Mouse (Mus musculus): ENCODE measurements at regions not wholly inside any gene's neighbourhood (a gene's known extent, or its start where the extent isn't known, plus 50 kb on each side); places are given as distances from the start of the nearest gene placed in this dataset.

- H3K27ac ChIP-seq (ENCODE audit: low read length), result no peak overlapping the region
- H3K36me3 ChIP-seq (ENCODE audit: insufficient read depth, low read length), result no peaks in the 10 kb centered on the region
- no peak for ATAC-seq (ENCODE audit: low FRiP score, low TSS enrichment)
- WGBS, result 90% methylated on average over 11 of the region's 11 CpGs
- no peak overlapping the region for H3K4me3 ChIP-seq (ENCODE audit: low read length)
- H3K4me1 ChIP-seq (ENCODE audit: insufficient read depth, low read length), result no peaks in the 10 kb centered on the region
- no peak overlapping the region for H3K9ac ChIP-seq (replicated peaks; ENCODE audit: low read length)
- H3K9me3 ChIP-seq (ENCODE audit: low read length), result 0 out of 2 replicates have a peak, but pooled peaks cover 1% of the 10 kb centered on the region
- H3K4me2 ChIP-seq (replicated peaks; ENCODE audit: low read depth, low read length), result no peak overlapping the region
- H3K27me3 ChIP-seq (ENCODE audit: insufficient read depth, low read length), result no peaks in the 10 kb centered on the region
Measured at GRCm38 (mm10) chr6:117544276-117545196, 296.4 kb upstream of the Zfp637 start.

- H3K36me3 ChIP-seq (ENCODE audit: insufficient read depth, low read length), result no peaks in the 10 kb centered on the region
- no peak overlapping the region for H3K4me2 ChIP-seq (replicated peaks; ENCODE audit: low read depth, low read length)
- H3K9me3 ChIP-seq (ENCODE audit: low read length), result no peaks in the 10 kb centered on the region
- H3K4me1 ChIP-seq (ENCODE audit: insufficient read depth, low read length), result peaks cover 15% of the 10 kb centered on the region
- H3K27ac ChIP-seq (ENCODE audit: low read length), result no peak overlapping the region
- H3K9ac ChIP-seq (replicated peaks; ENCODE audit: low read length), result no peak overlapping the region
- 86% methylated on average over 7 of the region's 7 CpGs for WGBS
- ATAC-seq (ENCODE audit: low FRiP score, low TSS enrichment), result no peak
- H3K27me3 ChIP-seq (ENCODE audit: insufficient read depth, low read length), result no peaks in the 10 kb centered on the region
- no peak overlapping the region for H3K4me3 ChIP-seq (ENCODE audit: low read length)
Measured at GRCm38 (mm10) chr6:117550930-117551329, 290.1 kb upstream of the Zfp637 start.

- Histone ChIP-seq H3K27ac (ENCODE audit: low read length) (peak overlapping the region; percentile 67), H3K4me3 (ENCODE audit: low read length) (no peak overlapping the region), H3K4me2 (replicated peaks; ENCODE audit: low read depth, low read length) (no peak overlapping the region), H3K27me3 (ENCODE audit: insufficient read depth, low read length) (no peaks in the 10 kb centered on the region), H3K4me1 (ENCODE audit: insufficient read depth, low read length) (peaks cover 15% of the 10 kb centered on the region), H3K9me3 (ENCODE audit: low read length) (no peaks in the 10 kb centered on the region), H3K9ac (replicated peaks; ENCODE audit: low read length) (no peak overlapping the region), H3K36me3 (ENCODE audit: insufficient read depth, low read length) (no peaks in the 10 kb centered on the region)
- ATAC-seq (ENCODE audit: low FRiP score, low TSS enrichment), result peak; percentile 92
- WGBS, result 10% methylated on average over 6 of the region's 6 CpGs
Measured at GRCm38 (mm10) chr6:117552006-117552667, 288.8 kb upstream of the Zfp637 start.

- no peak; the same call in 1 of the 2 replicates for ATAC-seq (ENCODE audit: low FRiP score, low TSS enrichment)
- WGBS, result 90% methylated on average over 6 of the region's 6 CpGs
Measured at GRCm38 (mm10) chr6:117563159-117563558, 277.8 kb upstream of the Zfp637 start.

GRCm38 (mm10) chr6:117563704-117564103, 277.3 kb upstream of the Zfp637 start:
- Histone ChIP-seq H3K4me2 (replicated peaks; ENCODE audit: low read depth, low read length) (no peak overlapping the region), H3K27ac (ENCODE audit: low read length) (no peak overlapping the region), H3K9me3 (ENCODE audit: low read length) (peaks cover 1% of the 10 kb centered on the region; the same call in 1 of the 2 replicates), H3K4me1 (ENCODE audit: insufficient read depth, low read length) (peaks cover 5% of the 10 kb centered on the region; the same call in 1 of the 2 replicates), H3K36me3 (ENCODE audit: insufficient read depth, low read length) (no peaks in the 10 kb centered on the region), H3K9ac (replicated peaks; ENCODE audit: low read length) (no peak overlapping the region), H3K4me3 (ENCODE audit: low read length) (no peak overlapping the region), H3K27me3 (ENCODE audit: insufficient read depth, low read length) (peaks cover 4% of the 10 kb centered on the region)
- WGBS, result 79% methylated on average over 1 of the region's 1 CpGs
- ATAC-seq (ENCODE audit: low FRiP score, low TSS enrichment), result no peak

More at GRCm38 (mm10) chr6:117563159-117563558, 277.8 kb upstream of the Zfp637 start:
- Histone ChIP-seq H3K4me2 (replicated peaks; ENCODE audit: low read depth, low read length) (no peak overlapping the region), H3K36me3 (ENCODE audit: insufficient read depth, low read length) (no peaks in the 10 kb centered on the region), H3K9ac (replicated peaks; ENCODE audit: low read length) (no peak overlapping the region), H3K27me3 (ENCODE audit: insufficient read depth, low read length) (peaks cover 4% of the 10 kb centered on the region), H3K4me1 (ENCODE audit: insufficient read depth, low read length) (peaks cover 5% of the 10 kb centered on the region; the same call in 1 of the 2 replicates), H3K4me3 (ENCODE audit: low read length) (no peak overlapping the region), H3K27ac (ENCODE audit: low read length) (no peak overlapping the region), H3K9me3 (ENCODE audit: low read length) (peaks cover 3% of the 10 kb centered on the region; the same call in 1 of the 2 replicates)

- 18% methylated on average over 6 of the region's 6 CpGs for WGBS
- Histone ChIP-seq H3K9ac (replicated peaks; ENCODE audit: low read length) (no peak overlapping the region), H3K27me3 (ENCODE audit: insufficient read depth, low read length) (no peaks in the 10 kb centered on the region; the same call in 1 of the 2 replicates), H3K9me3 (ENCODE audit: low read length) (no peaks in the 10 kb centered on the region), H3K36me3 (ENCODE audit: insufficient read depth, low read length) (no peaks in the 10 kb centered on the region), H3K4me3 (ENCODE audit: low read length) (no peak overlapping the region), H3K27ac (ENCODE audit: low read length) (no peak overlapping the region), H3K4me2 (replicated peaks; ENCODE audit: low read depth, low read length) (no peak overlapping the region), H3K4me1 (ENCODE audit: insufficient read depth, low read length) (peaks cover 13% of the 10 kb centered on the region)
- ATAC-seq (ENCODE audit: low FRiP score, low TSS enrichment), result no peak
Measured at GRCm38 (mm10) chr6:117566786-117567185, 274.2 kb upstream of the Zfp637 start.

DNA sequence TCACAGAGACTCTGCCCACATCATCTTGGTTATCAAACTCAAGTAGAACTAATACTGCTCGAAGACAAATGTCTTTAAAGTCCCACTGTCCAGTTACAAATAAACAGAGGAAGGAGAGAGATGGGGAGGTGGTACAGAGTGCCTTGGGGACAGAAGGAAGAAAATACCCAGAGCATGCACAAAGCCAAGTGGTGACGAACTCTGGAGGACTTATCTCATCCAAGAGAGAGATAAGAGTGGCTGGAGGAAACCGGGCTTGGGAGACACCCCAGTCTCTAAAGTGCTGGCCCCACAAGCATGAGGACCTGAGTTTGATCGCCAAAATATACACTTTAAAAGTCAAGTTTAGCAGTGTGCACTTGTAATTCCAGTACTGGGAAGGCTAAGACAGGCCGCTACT, 273.3 kb upstream of the Zfp637 start:
- H3K4me1 ChIP-seq (ENCODE audit: insufficient read depth, low read length), result peaks cover 15% of the 10 kb centered on the region
- ATAC-seq (ENCODE audit: low FRiP score, low TSS enrichment), result no peak
- WGBS, result 85% methylated on average over 5 of the region's 5 CpGs
- no peak overlapping the region for H3K4me2 ChIP-seq (replicated peaks; ENCODE audit: low read depth, low read length)
- no peak overlapping the region for H3K27ac ChIP-seq (ENCODE audit: low read length)
- no peak overlapping the region for H3K9ac ChIP-seq (replicated peaks; ENCODE audit: low read length)
- no peaks in the 10 kb centered on the region for H3K9me3 ChIP-seq (ENCODE audit: low read length)
- no peak overlapping the region for H3K4me3 ChIP-seq (ENCODE audit: low read length)
- H3K36me3 ChIP-seq (ENCODE audit: insufficient read depth, low read length), result no peaks in the 10 kb centered on the region
- peaks cover 3% of the 10 kb centered on the region; the same call in 1 of the 2 replicates for H3K27me3 ChIP-seq (ENCODE audit: insufficient read depth, low read length)

GRCm38 (mm10) chr6:117569576-117570326, 271.2 kb upstream of the Zfp637 start:
- Histone ChIP-seq H3K27me3 (ENCODE audit: insufficient read depth, low read length) (peaks cover 3% of the 10 kb centered on the region; the same call in 1 of the 2 replicates), H3K4me3 (ENCODE audit: low read length) (no peak overlapping the region), H3K4me1 (ENCODE audit: insufficient read depth, low read length) (peaks cover 19% of the 10 kb centered on the region), H3K9me3 (ENCODE audit: low read length) (no peaks in the 10 kb centered on the region), H3K9ac (replicated peaks; ENCODE audit: low read length) (no peak overlapping the region), H3K27ac (ENCODE audit: low read length) (no peak overlapping the region), H3K36me3 (ENCODE audit: insufficient read depth, low read length) (no peaks in the 10 kb centered on the region), H3K4me2 (replicated peaks; ENCODE audit: low read depth, low read length) (no peak overlapping the region)
- peak; percentile 19; the same call in 1 of the 2 replicates for ATAC-seq (ENCODE audit: low FRiP score, low TSS enrichment)
- 75% methylated on average over 11 of the region's 11 CpGs for WGBS

- WGBS, result 21% methylated on average over 7 of the region's 7 CpGs
- no peaks in the 10 kb centered on the region for H3K36me3 ChIP-seq (ENCODE audit: insufficient read depth, low read length)
- no peak overlapping the region for H3K4me2 ChIP-seq (replicated peaks; ENCODE audit: low read depth, low read length)
- peaks cover 3% of the 10 kb centered on the region; the same call in 1 of the 2 replicates for H3K27me3 ChIP-seq (ENCODE audit: insufficient read depth, low read length)
- no peak for ATAC-seq (ENCODE audit: low FRiP score, low TSS enrichment)
- no peak overlapping the region for H3K27ac ChIP-seq (ENCODE audit: low read length)
- H3K9me3 ChIP-seq (ENCODE audit: low read length), result no peaks in the 10 kb centered on the region
- peaks cover 19% of the 10 kb centered on the region for H3K4me1 ChIP-seq (ENCODE audit: insufficient read depth, low read length)
- no peak overlapping the region for H3K4me3 ChIP-seq (ENCODE audit: low read length)
- no peak overlapping the region for H3K9ac ChIP-seq (replicated peaks; ENCODE audit: low read length)
Measured at GRCm38 (mm10) chr6:117570346-117570745, 270.6 kb upstream of the Zfp637 start.
